Mouse (Mus musculus) c-Kit-positive CD71-positive TER-119-negative erythroid progenitor cells, embryonic 14.5 days (primary cell): ENCODE results near the gene Kcnip1.

Experiments
- DNase-seq: peaks from one replicate; pipeline ENCODE4 v3.0.0-alpha.2; 2013; ENCODE audit warnings: low read depth

Gene Kcnip1

GRCm38 (mm10) chr11:33986525-33986924 lies 6.4 kb downstream of the Kcnip1 start:
- DNase-seq = no peak

GRCm38 (mm10) chr11:33980146-33980545 lies 12.8 kb downstream of the Kcnip1 start:
- no peak for DNase-seq

DNA sequence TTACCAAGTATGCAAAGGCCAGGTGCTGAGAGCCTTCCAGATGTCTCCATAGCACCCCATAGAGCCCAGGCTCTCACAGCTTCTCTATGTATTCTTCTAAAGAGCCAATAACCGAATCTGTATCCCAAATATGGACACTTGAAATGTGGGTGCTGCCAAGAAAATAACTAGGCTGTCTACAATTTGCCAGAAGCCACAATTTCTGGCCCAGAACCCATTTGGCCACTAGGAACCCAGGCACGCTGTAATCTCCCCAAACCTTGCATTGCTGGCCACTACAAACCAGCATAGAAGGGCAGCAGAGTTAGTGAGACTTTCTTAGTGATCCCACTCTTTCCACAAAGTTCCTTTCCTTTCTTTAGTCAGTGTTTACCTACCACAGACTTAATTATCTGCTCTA lies 17.8 kb downstream of the Kcnip1 start:
- DNase-seq = no peak

DNA sequence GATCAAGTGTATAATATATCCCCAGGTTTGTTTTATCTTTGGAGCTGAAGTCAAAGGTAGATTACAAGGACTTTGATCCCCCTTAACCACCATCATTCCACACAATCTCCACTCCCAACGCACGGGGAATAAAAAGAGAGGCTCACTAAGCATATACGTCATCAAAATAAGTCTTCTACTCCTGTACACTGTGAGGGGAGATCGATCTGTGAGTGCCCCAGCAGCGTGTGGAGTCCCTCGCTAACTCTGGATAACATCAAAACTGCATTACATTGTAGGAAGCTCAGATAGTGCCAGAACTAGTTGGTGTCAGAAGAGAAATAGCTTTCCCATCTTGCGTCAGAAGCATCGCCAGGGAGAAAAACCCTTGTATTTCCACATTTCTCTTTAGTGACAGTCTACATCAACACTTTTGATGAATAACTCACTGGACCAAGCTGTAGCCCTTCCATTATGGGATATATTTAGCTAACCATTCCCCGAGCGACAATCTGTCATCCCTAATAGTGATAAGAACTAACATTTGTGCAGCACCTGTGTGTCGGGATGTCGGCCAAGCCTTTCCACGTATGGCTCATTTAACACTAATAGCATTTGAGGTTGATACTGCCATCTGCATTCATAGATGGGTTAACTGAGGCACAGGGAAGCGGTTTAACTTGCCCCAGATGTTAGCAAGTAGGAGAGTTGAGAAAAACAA lies 18.5 kb downstream of the Kcnip1 start:
- DNase-seq = no peak

DNA sequence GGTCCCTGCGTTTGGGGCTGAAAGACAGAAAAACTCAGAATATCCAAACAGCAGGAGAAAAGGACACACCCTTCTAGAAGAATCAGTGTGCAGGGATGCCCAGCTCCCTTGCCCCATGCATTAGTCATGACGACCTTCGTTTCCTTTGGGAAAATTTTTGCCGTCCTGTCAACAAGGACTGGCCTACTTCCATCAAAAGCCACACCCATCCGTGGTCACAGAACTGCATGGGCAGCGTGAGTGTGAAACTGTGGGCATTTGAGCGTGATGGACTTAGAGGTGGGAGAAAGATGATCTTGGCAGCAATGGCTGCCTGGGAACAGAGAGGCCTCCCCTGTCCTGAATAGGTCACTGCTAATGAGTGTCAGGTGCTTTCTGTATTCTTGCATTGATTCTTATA lies 20.8 kb downstream of the Kcnip1 start:
- DNase-seq = no peak

DNA sequence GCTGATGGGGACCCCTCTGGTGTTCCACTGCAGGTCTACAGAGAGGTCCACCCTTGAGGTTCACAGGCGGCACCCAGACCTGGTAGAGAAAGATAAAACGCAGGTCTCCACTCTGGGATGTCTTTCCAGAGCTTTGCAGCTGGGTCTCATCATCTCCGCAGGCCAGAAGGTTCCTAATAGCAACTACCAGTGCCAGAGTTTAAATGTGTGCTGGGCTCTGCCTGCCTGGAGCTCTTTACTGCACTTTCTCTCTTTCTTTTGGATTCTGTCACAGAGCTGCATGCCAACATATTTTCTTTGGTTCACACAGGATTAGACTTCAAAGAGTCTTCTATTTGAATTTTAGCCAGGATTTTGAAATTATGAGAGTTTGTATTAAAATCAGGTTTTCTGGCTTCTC lies 23.8 kb downstream of the Kcnip1 start:
- DNase-seq = no peak

DNA sequence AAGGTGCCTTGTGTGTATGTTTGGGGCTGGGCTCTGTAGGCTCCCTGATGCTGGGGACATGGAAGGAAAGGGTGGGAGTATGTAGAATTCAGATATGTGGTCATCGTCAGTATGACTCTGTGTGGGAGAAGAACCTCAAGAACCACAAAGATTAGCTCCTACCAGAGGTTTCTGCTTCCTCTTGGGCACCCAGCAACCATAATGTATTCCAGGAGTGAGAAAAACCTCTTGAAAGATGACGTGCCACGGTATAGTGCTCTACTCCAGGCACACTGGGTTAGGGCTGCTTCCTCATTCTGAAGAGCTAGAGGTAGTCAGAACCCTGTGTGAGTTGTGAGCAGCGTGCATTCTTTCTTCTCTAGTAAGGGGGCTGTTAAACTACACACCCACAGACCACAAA lies 25.2 kb downstream of the Kcnip1 start:
- DNase-seq = no peak

DNA sequence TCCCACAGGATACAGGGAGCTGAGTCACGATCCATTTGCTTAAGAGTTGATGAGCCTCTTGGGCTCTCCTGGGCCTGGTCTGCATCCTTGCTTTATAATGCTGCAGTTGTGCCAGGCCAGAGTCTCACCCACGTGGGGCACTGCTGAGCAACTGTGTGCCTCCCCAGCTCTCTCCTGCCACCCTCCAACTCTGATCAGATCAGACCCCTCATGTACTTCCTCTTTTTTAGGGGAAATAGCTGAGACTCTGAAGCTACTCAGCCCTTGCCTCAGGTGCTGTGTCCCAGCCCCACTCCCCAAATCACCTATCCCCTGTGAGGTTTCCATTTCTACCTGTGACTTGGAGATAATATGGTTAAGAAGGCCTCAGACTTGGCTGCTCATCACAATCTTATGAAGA lies 27.6 kb downstream of the Kcnip1 start:
- DNase-seq = no peak

- DNase-seq = no peak
Measured at GRCm38 (mm10) chr11:33962688-33963407, 30.1 kb downstream of the Kcnip1 start, which contains the start of gene Kcnmb1. Gene Kcnmb1, plus strand, starts transcription at chr11:33963013.

GRCm38 (mm10) chr11:33962178-33962577 lies 30.8 kb downstream of the Kcnip1 start:
- DNase-seq = no peak

DNA sequence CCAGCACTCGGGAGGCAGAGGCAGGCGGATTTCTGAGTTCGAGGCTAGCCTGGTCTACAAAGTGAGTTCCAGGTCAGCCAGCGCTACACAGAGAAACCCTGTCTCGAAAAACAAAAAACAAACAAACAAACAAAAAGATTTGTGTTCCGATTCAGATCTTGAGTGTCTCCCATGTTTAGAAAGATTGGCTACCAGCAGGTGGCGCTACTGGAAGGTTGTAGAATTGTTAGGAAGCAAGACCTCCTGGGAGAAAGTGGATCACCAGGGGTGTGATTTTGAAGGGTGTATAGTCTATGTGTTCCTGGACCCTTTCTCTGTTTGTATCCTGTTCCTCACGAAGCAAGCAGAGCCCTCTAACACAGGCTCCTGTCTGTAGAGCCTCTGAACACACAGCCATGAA lies 34.2 kb downstream of the Kcnip1 start:
- no peak for DNase-seq

DNA sequence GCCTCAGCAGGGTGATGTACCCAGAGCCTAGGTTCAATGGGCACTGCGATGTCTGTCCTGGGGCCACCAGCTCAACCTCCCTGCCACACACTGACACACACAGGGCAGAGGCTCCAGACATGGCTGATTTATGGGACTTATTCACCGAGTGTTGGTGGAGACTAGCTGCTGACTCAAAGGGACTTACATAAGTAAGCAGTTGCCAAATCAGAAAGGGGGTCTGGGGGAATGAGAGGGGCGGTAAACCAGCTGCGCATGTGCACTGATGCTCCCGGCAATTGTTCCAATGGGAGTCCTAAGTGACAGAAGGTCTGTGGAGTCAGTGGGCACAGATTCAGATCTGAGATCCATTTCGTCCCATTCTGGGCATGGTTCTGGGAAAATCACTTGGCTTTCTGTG lies 35.4 kb downstream of the Kcnip1 start:
- no peak for DNase-seq

- no peak for DNase-seq
Measured at GRCm38 (mm10) chr11:33956623-33957022, 36.3 kb downstream of the Kcnip1 start.

- no peak for DNase-seq
Measured at GRCm38 (mm10) chr11:33955982-33956381, 37.0 kb downstream of the Kcnip1 start.

GRCm38 (mm10) chr11:33951684-33952625 lies 41.0 kb downstream of the Kcnip1 start:
- DNase-seq = no peak

DNA sequence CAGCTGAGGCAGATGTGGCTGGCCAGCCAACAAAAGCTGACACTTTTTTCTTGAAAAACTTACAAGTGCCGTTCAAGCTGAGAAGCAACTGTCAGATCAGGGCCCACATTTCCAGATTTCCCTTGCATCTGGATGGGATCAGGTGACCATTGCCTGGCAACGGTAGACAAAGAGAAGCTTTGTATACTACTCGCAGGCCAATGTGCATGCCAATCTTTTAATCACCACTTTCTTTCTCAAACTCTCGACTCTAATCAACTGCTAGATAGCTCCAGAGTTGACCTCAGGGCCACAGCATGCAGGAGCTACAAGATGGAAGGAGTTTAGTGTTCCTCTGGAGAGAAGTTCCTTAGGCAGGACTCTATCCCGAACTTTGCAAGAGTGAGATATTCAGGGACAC lies 41.8 kb downstream of the Kcnip1 start:
- DNase-seq = no peak

GRCm38 (mm10) chr11:33946501-33946900 lies 46.5 kb downstream of the Kcnip1 start:
- no peak for DNase-seq

DNA sequence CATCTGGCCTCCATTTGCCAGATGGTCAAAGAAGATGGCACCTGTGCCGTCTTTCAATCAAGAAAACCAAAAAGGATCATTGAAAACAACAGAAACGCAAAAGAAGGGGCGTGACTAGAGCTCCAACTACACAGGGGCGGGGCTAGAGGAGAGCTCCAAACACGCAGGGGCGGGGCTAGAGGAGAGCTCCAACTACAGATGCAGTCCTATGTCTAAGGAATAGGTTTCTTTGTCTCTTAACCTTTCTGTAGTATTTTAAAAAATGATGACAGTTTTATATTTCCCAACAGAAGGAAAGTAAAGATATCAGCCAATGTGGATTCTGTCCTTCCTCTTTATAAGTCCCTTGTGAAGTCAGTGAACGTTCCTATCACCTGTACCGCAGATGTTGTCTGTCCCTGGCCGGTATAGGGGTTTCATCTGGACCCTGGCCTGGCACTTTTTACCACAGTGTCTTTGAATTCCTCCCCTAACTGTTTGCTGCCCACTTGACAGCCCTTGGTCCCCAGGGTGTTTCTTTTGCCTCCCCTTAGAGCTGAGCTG lies 48.1 kb downstream of the Kcnip1 start:
- DNase-seq = no peak

DNA sequence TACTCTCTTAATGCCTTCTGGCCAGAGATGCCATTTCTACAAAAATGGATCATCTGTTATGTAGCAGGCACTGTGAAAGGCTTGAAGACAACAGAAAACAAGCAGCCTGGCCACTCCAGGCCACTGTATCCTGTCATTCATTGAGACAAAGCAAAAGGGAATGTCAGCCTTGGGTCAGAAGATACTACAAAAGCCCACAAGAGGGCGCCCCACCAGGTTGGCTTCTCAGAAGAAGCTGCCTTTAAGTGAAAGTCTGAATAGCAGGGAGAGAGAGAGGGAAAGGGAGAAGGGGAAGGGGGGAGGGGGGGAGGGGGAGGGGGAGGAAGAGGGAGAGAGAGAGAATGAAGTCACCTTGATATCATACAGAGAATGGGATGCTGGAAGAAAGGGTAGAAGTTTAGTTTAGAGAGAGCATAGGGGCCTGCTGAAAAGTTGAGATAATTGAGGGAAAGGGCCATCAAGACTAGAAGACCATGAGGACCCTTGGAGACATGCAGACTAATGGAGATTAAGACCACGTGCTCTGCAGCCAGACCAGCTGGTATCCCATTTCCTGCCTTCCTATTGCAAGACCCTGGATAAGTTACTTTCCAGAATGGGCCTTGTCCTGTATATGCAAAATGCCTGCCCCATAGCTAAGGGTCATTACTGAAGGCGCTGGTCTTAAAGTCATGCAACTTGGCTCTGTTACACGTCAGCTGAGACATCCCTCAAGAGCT lies 48.7 kb downstream of the Kcnip1 start:
- no peak for DNase-seq

DNA sequence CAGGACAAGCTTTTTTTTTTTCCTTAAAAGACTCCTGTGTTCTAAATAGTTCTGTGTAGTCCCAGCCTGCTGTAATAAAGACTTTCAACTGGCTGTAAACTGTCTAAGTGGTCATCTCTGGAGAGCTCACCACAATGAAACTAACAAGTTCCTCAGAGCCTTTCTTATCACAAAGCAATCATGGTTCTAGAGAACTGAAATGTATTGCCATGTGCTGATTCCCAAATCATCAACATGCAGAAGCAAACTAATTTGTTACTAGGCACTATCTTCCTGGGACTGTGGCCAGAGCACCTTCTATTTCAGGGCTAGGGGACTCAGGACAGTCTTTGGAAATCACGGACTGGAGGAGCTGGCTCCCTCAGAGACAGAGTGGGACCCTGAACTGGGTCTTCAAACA lies 49.4 kb downstream of the Kcnip1 start:
- no peak for DNase-seq

DNA sequence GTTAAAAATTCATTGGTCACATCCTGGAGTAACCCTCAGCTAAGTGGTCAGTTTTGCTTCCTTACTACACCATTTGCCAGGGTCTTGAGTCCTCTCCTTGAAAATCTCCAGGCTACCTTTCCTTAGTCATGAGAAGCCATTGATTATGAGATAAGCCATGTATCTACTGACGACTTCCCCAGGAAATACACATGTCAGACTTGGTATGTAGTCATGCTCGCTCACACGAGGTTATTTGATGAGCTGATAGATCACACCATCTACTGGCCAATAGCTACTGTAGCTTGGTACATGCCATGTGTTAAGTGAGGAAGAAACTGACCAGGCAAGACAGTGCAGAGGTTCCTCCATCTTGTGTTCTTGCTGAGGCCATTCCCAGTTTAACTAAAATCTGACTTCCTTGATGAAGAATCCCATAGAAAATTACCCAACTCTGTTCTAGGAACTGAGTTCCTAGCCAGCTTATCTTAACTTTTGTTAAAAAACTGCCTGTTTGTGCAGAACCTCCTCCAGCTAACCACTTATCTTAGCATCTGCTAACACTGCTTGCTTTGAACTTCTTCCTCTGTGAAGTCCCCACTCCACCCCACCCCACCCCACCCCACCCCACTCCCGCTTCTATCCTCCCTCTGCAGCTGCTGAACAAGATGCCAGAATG lies 53.4 kb downstream of the Kcnip1 start:
- no peak for DNase-seq
